Mouse (Mus musculus): Measurements from ENCODE around the gene Smarca5. TPM values are rescaled to one million over a fixed set of nuclear protein-coding genes. Genes with fewer than 3 reads are reported as not detected.

The Smarca5 gene
- total and polyA plus RNA-seq, 3 experiments: 45.1 to 186 (median 182) TPM

DNA sequence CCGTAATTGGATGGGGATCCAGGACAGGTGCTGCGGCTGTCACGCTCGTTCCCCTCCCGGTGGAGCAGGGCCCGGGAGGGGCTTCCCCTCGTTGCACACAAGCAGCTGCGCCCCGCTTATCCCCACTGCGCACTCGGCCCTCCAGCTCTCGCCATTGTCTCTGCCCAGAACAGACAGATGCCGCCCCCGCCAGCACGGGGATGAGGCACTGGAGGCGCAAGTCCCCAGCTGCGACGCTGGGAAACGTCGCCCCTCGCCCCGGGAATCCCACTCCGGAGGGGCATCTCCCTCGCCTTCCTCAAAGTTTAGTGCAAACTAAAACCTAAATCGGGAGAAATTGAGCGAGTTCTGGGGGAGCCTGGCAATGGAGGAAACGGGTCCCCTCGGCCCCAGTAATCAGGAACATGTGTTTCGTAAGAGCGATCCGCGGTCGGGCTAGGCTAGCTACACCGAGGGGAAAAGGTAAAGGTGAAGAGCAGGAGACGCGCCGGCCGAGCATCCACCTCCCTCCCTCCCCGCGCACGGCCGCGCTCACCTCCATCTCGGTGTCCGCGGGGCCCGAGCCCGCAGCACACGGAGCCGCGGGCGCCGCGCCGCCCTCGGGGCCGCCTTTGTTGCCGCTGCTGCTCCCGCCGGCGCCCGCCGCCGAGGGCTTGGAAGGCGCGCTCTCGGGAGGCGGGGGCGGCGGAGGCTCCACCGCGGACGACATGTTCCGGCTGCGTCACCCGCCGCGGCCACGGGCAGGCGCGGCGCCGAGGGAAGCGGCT, 726 bp downstream of the Smarca5 start:
- H3K4me1 ChIP-seq (ENCODE audit: insufficient read depth, low read depth, low read length): peaks cover 23% of the 10 kb centered on the region
- no peak for TF ChIP-seq GATA2 (IDR thresholded peaks at IDR 0.05; ENCODE audit: borderline replicate concordance, low read depth, low read length)
- TF ChIP-seq GATA1 (IDR thresholded peaks at IDR 0.05; ENCODE audit: borderline replicate concordance, low read length): no peak
- no peak for TF ChIP-seq TAL1 (conservative IDR thresholded peaks at IDR 0.05; ENCODE audit: low read depth, low read length)
- TF ChIP-seq POLR2AphosphoS5 (IDR thresholded peaks at IDR 0.05; ENCODE audit: insufficient replicate concordance, low read depth, low read length): no peak
- TF ChIP-seq CTCF (IDR thresholded peaks at IDR 0.05; ENCODE audit: low read depth, low read length): no peak
- H3K27me3 ChIP-seq (ENCODE audit: insufficient read depth, low read length): no peaks in the 10 kb centered on the region
- ATAC-seq (ENCODE audit: extremely low read depth, insufficient number of reproducible peaks, low FRiP score, poor library complexity, severe bottlenecking) (no peak), DNase-seq (ENCODE audit: low spot score) (peak; percentile 25)
- H3K9me3 ChIP-seq (replicated peaks): peaks cover 4% of the 10 kb centered on the region
- peaks cover 22% of the 10 kb centered on the region for H3K36me3 ChIP-seq (replicated peaks)
- H3K4me3 ChIP-seq (ENCODE audit: low read depth, low read length): peak overlapping the region; percentile 83

DNA sequence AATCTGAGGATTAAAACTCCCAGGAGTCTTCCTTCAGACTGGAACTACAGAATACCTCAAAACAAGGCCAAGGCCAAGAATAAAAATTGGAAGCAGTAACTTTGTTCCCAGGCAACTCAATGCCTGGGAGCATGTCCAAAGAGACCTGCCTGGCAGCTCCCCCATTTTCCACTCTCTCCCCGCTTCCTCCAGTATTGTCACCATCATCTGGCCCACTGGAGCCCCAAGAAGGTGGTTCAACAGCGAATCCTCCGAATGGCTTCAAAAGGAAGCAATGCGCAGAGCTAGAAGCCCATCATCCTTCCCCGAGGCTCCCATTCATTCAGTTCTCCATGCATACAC, 1.3 kb downstream of the Smarca5 start:
- Histone ChIP-seq H3K4me3 (ENCODE audit: low read depth, low read length) (peak overlapping the region; percentile 83), H3K9me3 (replicated peaks) (peaks cover 4% of the 10 kb centered on the region), H3K36me3 (replicated peaks) (peaks cover 26% of the 10 kb centered on the region), H3K27me3 (ENCODE audit: insufficient read depth, low read length) (no peaks in the 10 kb centered on the region), H3K4me1 (ENCODE audit: insufficient read depth, low read depth, low read length) (peaks cover 19% of the 10 kb centered on the region)
- DNase-seq (ENCODE audit: low spot score) (no peak), ATAC-seq (ENCODE audit: extremely low read depth, insufficient number of reproducible peaks, low FRiP score, poor library complexity, severe bottlenecking) (no peak)
- TF ChIP-seq CTCF (IDR thresholded peaks at IDR 0.05; ENCODE audit: low read depth, low read length) (no peak), TAL1 (conservative IDR thresholded peaks at IDR 0.05; ENCODE audit: low read depth, low read length) (no peak), GATA1 (IDR thresholded peaks at IDR 0.05; ENCODE audit: borderline replicate concordance, low read length) (no peak), GATA2 (IDR thresholded peaks at IDR 0.05; ENCODE audit: borderline replicate concordance, low read depth, low read length) (no peak), POLR2AphosphoS5 (IDR thresholded peaks at IDR 0.05; ENCODE audit: insufficient replicate concordance, low read depth, low read length) (no peak)

DNA sequence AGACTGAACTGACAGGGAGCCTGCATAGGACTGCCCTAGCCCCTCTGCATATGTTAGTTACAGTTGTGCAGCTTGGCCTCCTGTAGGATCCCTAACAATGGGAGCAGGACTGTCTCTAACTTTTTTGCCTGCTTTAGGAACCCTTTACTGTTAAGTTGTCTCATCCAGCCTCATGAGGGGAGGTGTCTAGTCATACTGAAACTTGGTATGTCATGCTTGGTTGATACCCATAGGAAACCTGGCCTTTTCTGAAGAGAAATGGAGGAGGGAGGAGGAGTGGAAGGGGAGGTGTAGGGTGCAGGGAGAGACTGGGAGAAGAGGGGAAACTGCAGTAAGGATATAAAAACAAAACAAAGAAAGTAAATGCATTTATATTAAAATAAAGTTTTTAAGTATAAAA, 7.0 kb downstream of the Smarca5 start:
- Histone ChIP-seq H3K9me3 (replicated peaks) (no peaks in the 10 kb centered on the region), H3K4me3 (ENCODE audit: low read depth, low read length) (no peak overlapping the region), H3K4me1 (ENCODE audit: insufficient read depth, low read depth, low read length) (peaks cover 17% of the 10 kb centered on the region), H3K27me3 (ENCODE audit: insufficient read depth, low read length) (no peaks in the 10 kb centered on the region), H3K36me3 (replicated peaks) (peaks cover 71% of the 10 kb centered on the region)
- TF ChIP-seq POLR2AphosphoS5 (IDR thresholded peaks at IDR 0.05; ENCODE audit: insufficient replicate concordance, low read depth, low read length) (no peak), CTCF (IDR thresholded peaks at IDR 0.05; ENCODE audit: low read depth, low read length) (no peak), TAL1 (conservative IDR thresholded peaks at IDR 0.05; ENCODE audit: low read depth, low read length) (no peak)
- ATAC-seq (ENCODE audit: extremely low read depth, insufficient number of reproducible peaks, low FRiP score, poor library complexity, severe bottlenecking) (no peak), DNase-seq (ENCODE audit: low spot score) (no peak)

DNA sequence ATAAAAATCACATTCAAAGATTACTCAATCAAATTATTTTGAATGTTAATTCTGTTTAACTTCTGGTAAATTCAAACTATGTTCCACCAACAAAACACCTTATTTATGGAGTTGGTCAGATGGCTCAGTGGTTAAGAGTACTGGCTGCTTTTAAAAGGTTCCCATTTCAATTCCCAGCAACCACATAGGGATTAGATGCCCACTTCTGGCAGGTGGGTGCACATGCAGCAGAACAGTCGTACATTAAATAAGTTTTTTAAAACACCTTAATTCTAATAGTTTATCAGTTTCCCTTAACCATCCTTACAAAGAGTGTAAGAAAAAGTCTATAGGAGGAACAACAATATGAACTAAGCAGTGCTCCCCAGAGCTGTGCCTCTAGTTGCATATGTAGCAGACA, 24.8 kb downstream of the Smarca5 start:
- H3K9me3 ChIP-seq (replicated peaks): no peaks in the 10 kb centered on the region
- no peak overlapping the region for H3K4me3 ChIP-seq (ENCODE audit: low read depth, low read length)
- H3K27me3 ChIP-seq (ENCODE audit: insufficient read depth, low read length): no peaks in the 10 kb centered on the region
- H3K4me1 ChIP-seq (ENCODE audit: insufficient read depth, low read depth, low read length): peaks cover 4% of the 10 kb centered on the region; the same call in 1 of the 2 replicates
- peaks cover 67% of the 10 kb centered on the region for H3K36me3 ChIP-seq (replicated peaks)
- DNase-seq (ENCODE audit: low spot score) (no peak), ATAC-seq (ENCODE audit: extremely low read depth, insufficient number of reproducible peaks, low FRiP score, poor library complexity, severe bottlenecking) (no peak)
- TF ChIP-seq CTCF (IDR thresholded peaks at IDR 0.05; ENCODE audit: low read depth, low read length) (no peak), GATA2 (IDR thresholded peaks at IDR 0.05; ENCODE audit: borderline replicate concordance, low read depth, low read length) (no peak), GATA1 (IDR thresholded peaks at IDR 0.05; ENCODE audit: borderline replicate concordance, low read length) (no peak), POLR2AphosphoS5 (IDR thresholded peaks at IDR 0.05; ENCODE audit: insufficient replicate concordance, low read depth, low read length) (no peak), TAL1 (conservative IDR thresholded peaks at IDR 0.05; ENCODE audit: low read depth, low read length) (no peak)

DNA sequence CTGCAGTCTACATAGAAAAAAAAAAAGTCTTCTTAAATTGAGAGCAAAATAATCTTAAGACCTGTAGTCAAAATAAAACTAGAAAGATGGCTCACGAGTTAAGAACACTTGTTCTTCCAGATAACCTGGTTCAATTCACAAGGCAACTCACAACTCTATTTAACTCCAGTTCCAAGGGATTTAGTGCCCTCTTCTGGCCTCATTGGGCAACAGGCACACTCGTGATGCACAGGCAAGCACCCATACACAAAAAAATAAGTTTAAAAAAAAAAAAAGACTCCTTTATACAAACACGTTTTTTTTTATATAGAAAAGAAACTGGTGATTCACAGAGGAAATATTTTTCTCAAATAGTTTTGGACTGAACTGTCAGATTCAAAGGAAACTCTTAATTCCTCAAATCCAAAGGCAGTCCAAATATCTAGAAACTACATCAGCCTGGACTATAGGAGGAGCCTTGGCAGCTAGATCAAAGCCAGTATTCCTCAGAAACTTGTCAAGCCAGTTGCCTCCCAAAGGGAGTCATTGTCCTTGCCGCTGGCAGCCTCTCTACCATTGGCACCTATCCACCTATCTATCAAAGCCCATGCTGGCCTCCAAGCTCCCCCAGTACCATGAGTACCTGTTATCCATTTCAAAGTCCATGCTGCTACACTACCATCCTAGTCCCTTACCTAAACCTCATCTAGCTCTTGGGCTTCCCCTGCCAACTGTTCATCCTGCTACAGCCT, 28.5 kb downstream of the Smarca5 start:
- Histone ChIP-seq H3K4me1 (ENCODE audit: insufficient read depth, low read depth, low read length) (peaks cover 7% of the 10 kb centered on the region; the same call in 1 of the 2 replicates), H3K9me3 (replicated peaks) (no peaks in the 10 kb centered on the region), H3K27me3 (ENCODE audit: insufficient read depth, low read length) (no peaks in the 10 kb centered on the region), H3K4me3 (ENCODE audit: low read depth, low read length) (no peak overlapping the region), H3K36me3 (replicated peaks) (peaks cover 75% of the 10 kb centered on the region)
- no peak for TF ChIP-seq GATA2 (IDR thresholded peaks at IDR 0.05; ENCODE audit: borderline replicate concordance, low read depth, low read length)
- TF ChIP-seq CTCF (IDR thresholded peaks at IDR 0.05; ENCODE audit: low read depth, low read length): no peak
- no peak for TF ChIP-seq TAL1 (conservative IDR thresholded peaks at IDR 0.05; ENCODE audit: low read depth, low read length)
- TF ChIP-seq POLR2AphosphoS5 (IDR thresholded peaks at IDR 0.05; ENCODE audit: insufficient replicate concordance, low read depth, low read length): no peak
- TF ChIP-seq GATA1 (IDR thresholded peaks at IDR 0.05; ENCODE audit: borderline replicate concordance, low read length): no peak
- ATAC-seq (ENCODE audit: extremely low read depth, insufficient number of reproducible peaks, low FRiP score, poor library complexity, severe bottlenecking) (no peak), DNase-seq (ENCODE audit: low spot score) (no peak)

DNA sequence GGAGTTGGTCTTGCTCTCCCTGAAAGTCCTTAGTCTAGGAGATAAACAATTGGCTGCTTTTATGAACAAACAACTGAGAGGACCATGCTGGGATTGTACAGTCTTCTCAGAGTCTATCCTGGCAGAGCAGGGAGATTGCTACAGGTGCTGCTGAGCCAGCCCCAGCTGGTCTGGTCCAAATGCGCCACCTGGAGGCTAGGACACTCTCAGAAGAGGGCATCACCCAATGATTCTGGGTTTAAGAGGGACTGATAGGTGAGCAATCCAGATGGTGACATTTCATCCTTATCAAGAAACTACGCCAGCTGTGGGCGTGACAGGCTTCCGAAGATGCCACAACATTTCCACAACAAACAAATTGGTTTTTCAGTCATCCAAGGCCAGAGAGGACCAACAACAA, 51.2 kb downstream of the Smarca5 start:
- TF ChIP-seq CTCF (IDR thresholded peaks at IDR 0.05; ENCODE audit: low read depth, low read length) (peak; percentile 34; the same call in 1 of the 2 replicates), GATA1 (IDR thresholded peaks at IDR 0.05; ENCODE audit: borderline replicate concordance, low read length) (no peak), GATA2 (IDR thresholded peaks at IDR 0.05; ENCODE audit: borderline replicate concordance, low read depth, low read length) (no peak), TAL1 (conservative IDR thresholded peaks at IDR 0.05; ENCODE audit: low read depth, low read length) (no peak), POLR2AphosphoS5 (IDR thresholded peaks at IDR 0.05; ENCODE audit: insufficient replicate concordance, low read depth, low read length) (no peak)
- Histone ChIP-seq H3K4me1 (ENCODE audit: insufficient read depth, low read depth, low read length) (peaks cover 17% of the 10 kb centered on the region; the same call in 1 of the 2 replicates), H3K9me3 (replicated peaks) (no peaks in the 10 kb centered on the region), H3K36me3 (replicated peaks) (no peaks in the 10 kb centered on the region), H3K27me3 (ENCODE audit: insufficient read depth, low read length) (no peaks in the 10 kb centered on the region), H3K4me3 (ENCODE audit: low read depth, low read length) (no peak overlapping the region)
- peak; percentile 73 for ATAC-seq (ENCODE audit: extremely low read depth, insufficient number of reproducible peaks, low FRiP score, poor library complexity, severe bottlenecking)
- peak; percentile 35 for DNase-seq (ENCODE audit: low spot score)
